Mouse (Mus musculus) thymus, adult 2 months (tissue): ENCODE results near the gene Exosc9. TPM values are rescaled to one million over a fixed set of nuclear protein-coding genes. Genes with fewer than 3 reads are reported as not detected.

ENCODE experiments used
- DNase-seq: peaks from one replicate; pipeline ENCODE4 v3.0.0; 2021
- H3K27ac ChIP-seq: fragments of 200-500 bp; 2 replicates; pipeline ENCODE4 v1.5.1; 2012; ENCODE audit warnings: low read length, control low read depth; ENCODE audit not compliant: control insufficient read depth, insufficient read depth
- H3K27me3 ChIP-seq: fragments of 200-500 bp; 2 replicates; pipeline ENCODE4 v1.6.1; 2012; ENCODE audit warnings: mild to moderate bottlenecking, low read length, moderate library complexity, mixed read lengths; ENCODE audit not compliant: control insufficient read depth, insufficient read depth
- H3K36me3 ChIP-seq: fragments of 200-500 bp; 2 replicates; pipeline ENCODE4 v1.6.1; 2012; ENCODE audit warnings: mild to moderate bottlenecking, low read length, moderate library complexity; ENCODE audit not compliant: control insufficient read depth, insufficient read depth
- H3K4me1 ChIP-seq: fragments of 200-500 bp; replicated peaks from 2 replicates; pipeline ENCODE4 v1.6.1; 2012; ENCODE audit warnings: low read length; ENCODE audit not compliant: control insufficient read depth, insufficient read depth
- H3K4me3 ChIP-seq: fragments of 200-500 bp; 2 replicates; pipeline ENCODE4 v1.5.1; 2012; ENCODE audit warnings: mild to moderate bottlenecking, low read length, control low read depth, moderate library complexity; ENCODE audit not compliant: control insufficient read depth, insufficient read depth
- CTCF ChIP-seq: fragments of 200-500 bp; IDR thresholded peaks from 2 replicates; pipeline ENCODE4 v1.5.1; 2012; ENCODE audit warnings: mild to moderate bottlenecking, control low read depth, low read length, moderate library complexity, borderline replicate concordance; ENCODE audit not compliant: control insufficient read depth, poor library complexity, insufficient read depth; ENCODE audit errors: extremely low read depth
- POLR2A ChIP-seq: fragments of 200-500 bp; IDR thresholded peaks from 2 replicates; pipeline ENCODE4 v1.6.1; 2012; ENCODE audit warnings: mild to moderate bottlenecking, low read length, control low read depth, moderate library complexity; ENCODE audit not compliant: control insufficient read depth, poor library complexity, insufficient read depth; ENCODE audit errors: extremely low read depth
- WGBS: fragments of 180-500 bp; shearing (Covaris S2); methylation state at CpG from one replicate; pipeline ENCODE4 v1.1.7; 2018; 5-methylcytosine and 5-hydroxymethylcytosine counted together
- polyA plus RNA-seq: library from polyadenylated mRNA; depleted of rRNA; stranded (reverse); fragments of >200 nt; gene quantifications from 2 replicates; pipeline ENCODE4 v1.2.3, GENCODE M21; 2012

The Exosc9 gene
- polyA plus RNA-seq, 1 experiment = 11.4 TPM

DNA sequence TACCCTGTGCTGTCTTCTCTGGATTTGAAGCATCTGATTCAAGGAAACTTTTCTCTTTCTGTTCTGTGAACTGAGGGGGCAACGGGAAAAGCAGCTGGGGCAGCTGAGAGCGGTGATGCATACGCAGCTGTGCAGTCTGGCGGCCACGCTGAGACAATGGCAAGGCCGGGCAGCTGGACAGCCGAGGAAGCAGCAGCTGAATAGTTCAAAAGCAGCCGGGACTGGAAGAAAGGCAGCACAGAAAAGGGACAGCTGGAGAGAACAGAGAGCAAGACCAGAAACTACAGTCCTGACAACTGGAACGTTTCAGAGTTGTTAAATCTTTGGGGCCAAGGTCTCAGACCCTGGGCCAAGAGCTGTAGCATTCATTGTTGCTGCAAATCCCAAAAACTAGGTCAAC, 1.1 kb upstream of the Exosc9 start:
- no peak overlapping the region for H3K4me3 ChIP-seq
- no peaks in the 10 kb centered on the region for H3K27me3 ChIP-seq
- H3K27ac ChIP-seq = no peak overlapping the region
- TF ChIP-seq POLR2A (no peak), CTCF (no peak)
- DNase-seq = peak; percentile 5
- WGBS = 51% methylated on average over 9 of the region's 9 CpGs
- peaks cover 8% of the 10 kb centered on the region for H3K4me1 ChIP-seq
- peaks cover 7% of the 10 kb centered on the region; the same call in 1 of the 2 replicates for H3K36me3 ChIP-seq

DNA sequence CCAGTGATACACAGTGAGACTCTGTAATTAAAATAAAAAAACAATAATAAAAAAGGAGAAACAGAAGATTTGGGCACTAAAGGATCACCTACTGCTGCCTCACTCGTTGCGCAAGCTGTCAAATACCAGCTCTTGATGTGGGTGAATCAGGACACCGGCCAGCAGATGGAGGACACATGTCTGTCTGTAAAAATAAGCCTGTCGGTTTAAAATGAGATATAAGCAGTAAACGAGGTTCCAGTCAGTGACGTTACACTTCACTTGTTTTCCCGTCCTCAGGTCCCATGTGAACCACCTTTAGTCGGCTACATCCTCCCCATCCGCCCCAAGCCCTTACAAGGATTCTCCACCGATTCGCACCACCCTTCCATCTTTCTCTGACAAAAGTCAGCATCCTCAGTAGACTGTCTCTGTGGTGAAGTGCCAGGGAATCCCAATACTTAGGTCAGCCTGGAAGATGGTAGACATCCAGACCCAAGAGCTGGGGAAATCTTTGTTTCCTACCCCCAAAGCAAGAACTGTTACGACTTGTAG, 488 bp upstream of the Exosc9 start:
- TF ChIP-seq POLR2A (no peak), CTCF (no peak)
- Histone ChIP-seq H3K4me3 (peak overlapping the region; percentile 86), H3K4me1 (peaks cover 8% of the 10 kb centered on the region), H3K27ac (no peak overlapping the region), H3K36me3 (peaks cover 7% of the 10 kb centered on the region; the same call in 1 of the 2 replicates), H3K27me3 (no peaks in the 10 kb centered on the region)
- 13% methylated on average over 12 of the region's 12 CpGs for WGBS
- peak; percentile 14 for DNase-seq

- peaks cover 27% of the 10 kb centered on the region for H3K36me3 ChIP-seq
- no peak for TF ChIP-seq CTCF
- no peak for TF ChIP-seq POLR2A
- 88% methylated on average over 1 of the region's 1 CpGs for WGBS
These were observed 5.2 kb downstream of the Exosc9 start for GRCm38 (mm10) chr3:36557601-36558000.

DNA sequence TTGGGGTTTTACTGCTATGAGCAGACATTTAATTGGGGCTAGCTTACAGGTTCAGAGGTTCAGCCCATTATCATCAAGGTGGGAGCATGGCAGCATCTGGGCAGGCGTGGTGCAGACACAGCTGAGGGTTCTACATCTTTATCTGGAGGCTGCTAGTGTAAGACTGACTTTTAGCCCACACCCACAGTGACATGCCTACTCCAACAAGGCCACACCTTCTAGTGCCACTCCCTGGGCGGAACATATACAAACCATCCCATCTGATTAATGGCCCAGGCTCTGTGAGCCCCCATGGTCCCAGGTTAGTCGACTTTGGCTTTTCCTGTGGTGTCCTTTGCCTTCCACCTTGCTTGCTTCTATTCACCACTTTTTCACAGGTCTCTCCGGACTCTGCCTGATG, 7.2 kb downstream of the Exosc9 start:
- H3K36me3 ChIP-seq = peaks cover 44% of the 10 kb centered on the region
- no peak for TF ChIP-seq POLR2A
- TF ChIP-seq CTCF = no peak
- 80% methylated on average over 4 of the region's 4 CpGs for WGBS
- no peaks in the 10 kb centered on the region for H3K4me1 ChIP-seq
- H3K27ac ChIP-seq = no peak overlapping the region
- H3K27me3 ChIP-seq = no peaks in the 10 kb centered on the region
- no peak overlapping the region for H3K4me3 ChIP-seq
- no peak for DNase-seq

More at GRCm38 (mm10) chr3:36557601-36558000, 5.2 kb downstream of the Exosc9 start:
- no peaks in the 10 kb centered on the region for H3K27me3 ChIP-seq
- no peak overlapping the region for H3K27ac ChIP-seq
- no peak overlapping the region for H3K4me3 ChIP-seq
- DNase-seq = no peak
- H3K4me1 ChIP-seq = peaks cover 2% of the 10 kb centered on the region; the same call in 1 of the 2 replicates

DNA sequence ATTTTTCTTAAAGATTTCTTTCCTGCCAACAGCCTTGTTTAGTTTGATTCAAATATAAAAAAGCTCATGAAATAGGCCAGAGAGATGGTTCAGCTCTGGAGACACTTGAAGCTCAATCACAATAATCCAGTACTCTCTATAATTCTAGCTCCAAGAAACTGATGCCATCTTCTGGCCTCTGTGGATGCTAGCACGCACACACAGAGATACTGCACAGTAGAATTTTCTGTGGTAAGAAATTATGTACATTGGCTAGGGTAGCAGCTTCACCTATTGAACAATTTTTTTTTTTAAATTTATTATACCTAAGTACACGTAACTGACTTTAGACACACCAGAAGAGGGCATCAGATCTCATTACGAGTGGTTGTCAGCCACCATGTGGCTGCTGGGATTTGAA, 11.3 kb downstream of the Exosc9 start:
- no peak for TF ChIP-seq POLR2A
- no peak for TF ChIP-seq CTCF
- Histone ChIP-seq H3K4me3 (no peak overlapping the region), H3K27ac (no peak overlapping the region), H3K36me3 (peaks cover 70% of the 10 kb centered on the region), H3K4me1 (no peaks in the 10 kb centered on the region), H3K27me3 (no peaks in the 10 kb centered on the region)
- no peak for DNase-seq
- WGBS = 96% methylated on average over 3 of the region's 3 CpGs

GRCm38 (mm10) chr3:36569836-36570235, 17.4 kb downstream of the Exosc9 start:
- Histone ChIP-seq H3K4me3 (no peak overlapping the region), H3K27me3 (no peaks in the 10 kb centered on the region), H3K36me3 (peaks cover 34% of the 10 kb centered on the region), H3K4me1 (peaks cover 6% of the 10 kb centered on the region), H3K27ac (no peak overlapping the region)
- TF ChIP-seq POLR2A (no peak), CTCF (no peak)
- WGBS = 92% methylated on average over 5 of the region's 5 CpGs
- DNase-seq = no peak
